Mouse (Mus musculus) left cerebral cortex, adult 2 months (tissue): ENCODE measurements around the gene Celsr1. TPM values are rescaled to one million over a fixed set of nuclear protein-coding genes. Genes with fewer than 3 reads are reported as not detected.
A peak's percentile ranks its signal among the peaks of the same experiment; 100 is the strongest.

ENCODE experiments used
- DNase-seq, 2 experiments: peaks; one replicate each; pipeline ENCODE4 v3.0.0; 2021 to 2022; ENCODE audit warnings: low spot score in 2 of 2, mixed read lengths in 1 of 2; ENCODE audit errors: extremely low spot score in 1 of 2
- H3K27ac ChIP-seq: fragments of 200-600 bp; 2 replicates; pipeline ENCODE4 v1.8.1; 2022
- H3K4me3 ChIP-seq: fragments of 200-600 bp; 2 replicates; pipeline ENCODE4 v1.8.1; 2022
- CTCF ChIP-seq: fragments of 200-600 bp; IDR thresholded peaks from 2 replicates; pipeline ENCODE4 v1.8.1; 2022; ENCODE audit warnings: antibody characterized with exemption, mild to moderate bottlenecking, moderate library complexity
- intact Hi-C: fragments of 180-260 bp; cut with DNase I; formaldehyde crosslinking; loops from one replicate; pipeline ENCODE4 v1.15.1; 2025
- total RNA-seq, 2 experiments: library from RNA; stranded (reverse); gene quantifications; 2 replicates each; pipeline ENCODE4 v1.2.3; 2021

Gene Celsr1
- total RNA-seq, 2 experiments from 2014 or later = 3.7 to 4.6 TPM

- Histone ChIP-seq H3K4me3 (no peak overlapping the region), H3K27ac (no peak overlapping the region)
- no peak for DNase-seq
- intact Hi-C loops = no loop called here
- TF ChIP-seq CTCF = no peak
Measured at GRCm38 (mm10) chr15:85919892-85920248, 113.7 kb downstream of the Celsr1 start.

GRCm38 (mm10) chr15:85919191-85919891, 114.2 kb downstream of the Celsr1 start:
- DNase-seq = no peak
- no peak overlapping the region for H3K4me3 ChIP-seq
- H3K27ac ChIP-seq = no peak overlapping the region
- no peak for TF ChIP-seq CTCF
- intact Hi-C loops = no loop called here

- peak; percentile 39 for TF ChIP-seq CTCF
- H3K27ac ChIP-seq = no peak overlapping the region
- no peak for DNase-seq
- intact Hi-C loops = no loop called here
- H3K4me3 ChIP-seq = no peak overlapping the region
Measured at GRCm38 (mm10) chr15:85913605-85914004, 120.0 kb downstream of the Celsr1 start.

- Histone ChIP-seq H3K27ac (no peak overlapping the region), H3K4me3 (no peak overlapping the region)
- no peak for DNase-seq
- intact Hi-C loops = no loop called here
- no peak for TF ChIP-seq CTCF
Measured at GRCm38 (mm10) chr15:85909931-85910330, 123.6 kb downstream of the Celsr1 start.

- no peak for TF ChIP-seq CTCF
- Histone ChIP-seq H3K4me3 (no peak overlapping the region), H3K27ac (no peak overlapping the region)
- intact Hi-C loops = no loop called here
- no peak for DNase-seq
Measured at GRCm38 (mm10) chr15:85909492-85909829, 124.1 kb downstream of the Celsr1 start.

DNA sequence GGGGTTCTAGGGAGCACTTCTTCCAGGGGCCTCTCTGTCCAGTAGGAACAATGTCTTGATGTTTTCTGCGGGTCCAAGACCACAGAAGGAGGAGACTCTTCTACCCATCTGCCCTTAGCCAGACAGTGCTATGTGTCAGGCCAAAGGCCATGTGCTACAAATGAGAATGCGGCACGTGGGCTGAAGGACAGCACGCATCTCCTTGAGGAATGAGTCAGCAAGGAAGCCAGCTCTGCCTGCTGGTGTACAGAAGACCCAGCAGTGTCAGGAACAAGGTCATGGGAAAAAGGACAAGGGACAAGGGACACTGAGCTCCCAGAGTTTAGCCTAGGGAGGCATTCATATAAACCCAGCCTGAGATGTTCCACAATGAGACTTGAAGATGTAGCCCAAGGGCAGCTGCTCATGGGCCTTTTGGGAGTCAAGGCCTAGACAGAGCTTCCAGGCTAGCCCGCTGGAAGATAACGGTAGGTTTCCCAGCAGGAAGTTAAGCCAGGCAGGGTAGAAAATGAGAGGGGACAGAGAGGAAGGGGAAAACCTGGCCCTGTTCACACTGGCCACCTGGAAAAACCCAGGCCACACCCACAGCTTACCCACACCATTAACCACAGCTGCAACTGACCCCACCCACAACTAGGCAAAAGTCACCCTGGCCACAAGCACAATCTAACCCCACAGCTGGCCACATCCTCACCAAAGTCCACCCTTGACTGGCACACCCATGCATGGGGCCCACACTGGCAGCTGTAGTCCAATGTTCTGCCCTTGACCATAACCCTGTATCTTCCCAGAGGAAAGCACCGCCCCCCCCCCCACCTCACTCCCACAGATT, 124.7 kb downstream of the Celsr1 start:
- TF ChIP-seq CTCF = no peak
- no peak overlapping the region for H3K4me3 ChIP-seq
- no peak for DNase-seq
- intact Hi-C loops = no loop called here
- H3K27ac ChIP-seq = no peak overlapping the region

- intact Hi-C loops = no loop called here
- DNase-seq = no peak
- Histone ChIP-seq H3K27ac (no peak overlapping the region), H3K4me3 (no peak overlapping the region)
- peak; percentile 48 for TF ChIP-seq CTCF
Measured at GRCm38 (mm10) chr15:85903826-85904225, 129.8 kb downstream of the Celsr1 start.

DNA sequence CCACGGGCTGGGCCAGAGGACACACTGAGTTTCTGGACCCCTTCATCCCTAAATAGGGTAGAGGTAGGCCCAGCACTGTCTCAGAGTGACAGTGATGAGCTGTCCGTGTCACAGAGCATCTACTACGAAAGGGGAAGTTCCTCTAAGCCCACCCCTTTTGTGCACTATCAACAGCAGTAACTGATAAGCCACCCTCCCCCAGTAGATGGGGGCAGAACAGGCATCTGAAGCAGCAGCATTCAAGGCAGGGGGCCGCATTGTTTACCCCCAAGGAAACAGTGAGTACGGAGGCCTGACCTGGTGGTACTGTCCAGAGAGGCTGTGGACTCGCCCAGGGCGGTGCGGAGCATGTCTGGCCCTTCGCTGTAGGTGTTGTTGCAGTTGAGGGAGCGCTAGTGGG, 131.1 kb downstream of the Celsr1 start:
- DNase-seq = no peak
- Histone ChIP-seq H3K4me3 (no peak overlapping the region), H3K27ac (no peak overlapping the region)
- no peak for TF ChIP-seq CTCF
- intact Hi-C loops = no loop called here

GRCm38 (mm10) chr15:85900801-85901200, 132.8 kb downstream of the Celsr1 start:
- intact Hi-C loops = no loop called here
- DNase-seq = no peak
- no peak for TF ChIP-seq CTCF
- H3K4me3 ChIP-seq = no peak overlapping the region
- H3K27ac ChIP-seq = no peak overlapping the region

DNA sequence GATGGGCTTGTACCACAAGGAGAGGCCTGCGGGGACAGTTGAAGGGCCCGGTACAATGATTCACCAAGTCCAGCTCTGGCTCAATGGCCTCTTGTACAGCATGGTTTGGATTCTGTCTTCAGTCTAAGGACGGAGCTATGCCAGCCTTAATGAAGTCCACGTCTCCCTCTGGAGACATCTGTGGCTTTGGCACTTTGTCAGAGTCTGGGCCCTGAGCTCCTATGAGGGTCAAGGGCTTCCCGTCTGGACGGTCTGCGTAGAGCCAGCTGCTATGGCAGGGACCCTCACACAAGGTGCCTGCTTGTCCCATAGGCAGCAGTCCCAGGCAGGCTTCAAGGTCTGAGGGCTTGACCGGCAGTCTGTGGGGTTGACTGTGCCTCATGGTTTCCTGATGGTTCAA, 133.3 kb downstream of the Celsr1 start:
- no peak for TF ChIP-seq CTCF
- no peak overlapping the region for H3K27ac ChIP-seq
- DNase-seq = no peak
- no peak overlapping the region for H3K4me3 ChIP-seq
- intact Hi-C loops = no loop called here

DNA sequence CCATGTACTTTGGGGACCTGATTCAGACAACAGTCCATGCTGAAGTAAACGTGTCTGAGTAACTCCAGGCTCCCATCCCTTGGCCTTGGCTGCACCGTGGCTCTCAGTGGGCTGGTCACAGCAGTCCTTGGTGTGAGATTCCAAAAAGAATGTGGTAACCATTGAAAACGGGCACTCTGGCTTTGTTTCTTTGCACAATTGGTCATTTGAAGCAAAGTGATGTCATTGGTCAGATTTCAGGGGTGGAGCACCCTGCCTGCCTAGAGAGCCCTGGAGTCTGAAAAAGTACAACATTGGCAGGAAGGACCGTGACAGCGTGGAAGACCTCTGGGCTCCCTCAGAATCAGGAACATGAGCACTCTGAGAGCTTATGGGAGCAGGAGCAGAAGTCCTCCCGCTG, 134.2 kb downstream of the Celsr1 start:
- H3K27ac ChIP-seq = no peak overlapping the region
- intact Hi-C loops = loop anchor here (5.0 kb wide), 2 partner anchors 223 to 238 kb away; no protein-coding TSS in a partner anchor
- no peak for TF ChIP-seq CTCF
- DNase-seq = no peak
- no peak overlapping the region for H3K4me3 ChIP-seq

DNA sequence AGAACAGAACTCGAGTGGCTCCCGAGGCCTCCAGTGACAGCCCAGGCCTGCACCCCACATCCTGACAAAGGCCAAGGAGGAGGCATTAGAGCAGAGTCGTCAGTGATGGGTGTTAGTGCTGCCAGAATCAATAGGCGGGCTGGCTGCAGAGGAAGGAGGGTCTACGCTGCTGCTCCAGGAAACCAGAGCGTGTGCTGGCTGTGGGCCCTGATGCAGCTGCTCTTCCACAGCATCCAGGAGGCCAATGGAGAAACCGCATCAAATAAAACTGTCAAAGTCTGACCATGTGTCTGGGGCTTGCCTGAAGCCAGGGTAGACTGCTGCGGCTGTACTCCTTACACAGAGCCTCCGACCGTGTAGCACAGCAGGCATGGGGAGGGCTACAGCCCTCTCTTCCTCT, 136.5 kb downstream of the Celsr1 start:
- TF ChIP-seq CTCF = no peak
- intact Hi-C loops = loop anchor here (5.0 kb wide), 2 partner anchors 225 to 240 kb away; no protein-coding TSS in a partner anchor
- Histone ChIP-seq H3K4me3 (no peak overlapping the region), H3K27ac (no peak overlapping the region)
- no peak for DNase-seq
